Mouse (Mus musculus) liver, postnatal 0 days (tissue): ENCODE data around the gene Slc6a6.

Experiments used
- CTCF ChIP-seq: sonication (generic); IDR thresholded peaks from 2 replicates; pipeline ENCODE4 v1.5.1; 2016; ENCODE audit warnings: antibody characterized with exemption, low read depth
- EP300 ChIP-seq: IDR thresholded peaks from 2 replicates; pipeline ENCODE4 v1.6.1; 2016; ENCODE audit warnings: antibody characterized with exemption, low read depth, mild to moderate bottlenecking

- no peak for TF ChIP-seq EP300
- no peak for TF ChIP-seq CTCF
These were observed 48.3 kb downstream of the Slc6a6 start for GRCm38 (mm10) chr6:91732138-91732537.
